Comparison of ENCODE assay signal across 13 mouse cellular contexts in genomic region chr10:44126047-44126446, GRCm38 (mm10).
"Had no signal": no experiment of that assay in that cellular context is flagged by ENCODE, and none has a peak within 500 bp of the region (broad histone marks: within the 10 kb centered on the region; RNA-seq: fewer than 3 reads in every experiment).

No protein-coding gene starts in this region.

- ATAC-seq: lung, postnatal 0 days; midbrain, embryonic 13.5 days; midbrain, embryonic 15.5 days had no signal

- H3K27me3 ChIP-seq: lung, embryonic 15.5 days; midbrain, embryonic 13.5 days; midbrain, embryonic 15.5 days; neural tube, embryonic 12.5 days; stomach, embryonic 15.5 days had no signal

- DNase-seq: lung, adult 2 months; lung, postnatal 14 days; lung, postnatal 36 days; right cerebral cortex, postnatal 14 days; thymus, adult 2 months; thymus, postnatal 25 days; thymus, postnatal 4 days had no signal
